Mouse (Mus musculus): ENCODE measurements around the gene Slc22a23.

GRCm38 (mm10) chr13:34270886-34271602 is 73.9 kb downstream of the Slc22a23 start:
- no peak for TF ChIP-seq CTCF (IDR thresholded peaks at IDR 0.05; ENCODE audit: borderline replicate concordance, control insufficient read depth, extremely low read depth, insufficient read depth, low read length, poor library complexity)
- no peak for TF ChIP-seq POLR2A (IDR thresholded peaks at IDR 0.05; ENCODE audit: control insufficient read depth, extremely low read depth, insufficient read depth, low read length, poor library complexity)

All from thymus, adult 2 months (tissue).